Mouse (Mus musculus) layer of hippocampus, postnatal 25 days (tissue): ENCODE results near the gene Adgre1. TPM values are rescaled to one million over a fixed set of nuclear protein-coding genes. Genes with fewer than 3 reads are reported as not detected.

ENCODE experiments used
- total RNA-seq, 2 experiments: library from RNA; stranded (reverse); gene quantifications; 2 replicates each; pipeline ENCODE4 v1.2.3; 2021

The Adgre1 gene
- total RNA-seq, 2 experiments from 2014 or later = 5.7 TPM

Other genes starting within 250 kb of the Adgre1 start
- under 1 TPM in 1 of 2 experiments, not detected in 1; 0.61 TPM for gene Cd70, start 208.9 kb upstream of the Adgre1 start, total RNA-seq
- not detected for gene Tnfsf14, start 164.5 kb upstream of the Adgre1 start, total RNA-seq
- gene C3, start 130.6 kb upstream of the Adgre1 start, total RNA-seq = 1 to 10 TPM in 1 of 2 experiments, under 1 TPM in 1; 0.98 to 1.3 TPM
- 10 to 100 TPM; 20.4 to 23.3 TPM for gene Gpr108, start 110.2 kb upstream of the Adgre1 start, total RNA-seq
- 1 to 10 TPM; 5.9 to 7.4 TPM for gene Trip10, start 109.2 kb upstream of the Adgre1 start, total RNA-seq
- 1 to 10 TPM; 3.3 to 3.5 TPM for gene Vav1, start 79.6 kb upstream of the Adgre1 start, total RNA-seq
- under 1 TPM; 0.07 to 0.12 TPM for gene Vmn2r120, start 186.8 kb downstream of the Adgre1 start, total RNA-seq